Mouse (Mus musculus): ENCODE measurements at regions not wholly inside any gene's neighbourhood (a gene's known extent, or its start where the extent isn't known, plus 50 kb on each side); places are given as distances from the start of the nearest gene placed in this dataset.
"Not testable (repeated sequence)": the region's sequence is repeated elsewhere in the genome, so short reads cannot be mapped to it uniquely, and the experiment has no call there.

GRCm38 (mm10) chr12:117327086-117327485 is 189.2 kb upstream of the Rapgef5 start:
- H3K4me2 ChIP-seq (replicated peaks); ATAC-seq (ENCODE audit: insufficient number of reproducible peaks, low FRiP score, low TSS enrichment, low read depth); H3K27me3 ChIP-seq; H3K36me3 ChIP-seq; H3K9me3 ChIP-seq (replicated peaks); H3K9ac ChIP-seq; H3K4me1 ChIP-seq; H3K4me3 ChIP-seq (replicated peaks); H3K27ac ChIP-seq (replicated peaks): not testable (repeated sequence)
- 56% methylated on average over 5 of the region's 5 CpGs for WGBS

GRCm38 (mm10) chr12:117330418-117330817 is 185.9 kb upstream of the Rapgef5 start:
- Histone ChIP-seq H3K27me3 (no peaks in the 10 kb centered on the region), H3K4me3 (replicated peaks) (no peak overlapping the region), H3K36me3 (no peaks in the 10 kb centered on the region), H3K4me2 (replicated peaks) (no peak overlapping the region), H3K9me3 (replicated peaks) (no peaks in the 10 kb centered on the region), H3K4me1 (no peaks in the 10 kb centered on the region), H3K9ac (no peak overlapping the region), H3K27ac (replicated peaks) (no peak overlapping the region)
- no peak for ATAC-seq (ENCODE audit: insufficient number of reproducible peaks, low FRiP score, low TSS enrichment, low read depth)

- Histone ChIP-seq H3K4me3 (replicated peaks) (no peak overlapping the region), H3K36me3 (no peaks in the 10 kb centered on the region), H3K4me2 (replicated peaks) (no peak overlapping the region), H3K27me3 (no peaks in the 10 kb centered on the region), H3K27ac (replicated peaks) (no peak overlapping the region), H3K9ac (no peak overlapping the region), H3K4me1 (no peaks in the 10 kb centered on the region), H3K9me3 (replicated peaks) (no peaks in the 10 kb centered on the region)
- ATAC-seq (ENCODE audit: insufficient number of reproducible peaks, low FRiP score, low TSS enrichment, low read depth), result no peak
- 52% methylated on average over 4 of the region's 4 CpGs for WGBS
These were observed 179.4 kb upstream of the Rapgef5 start for GRCm38 (mm10) chr12:117336856-117337255.

GRCm38 (mm10) chr12:117342321-117342720 is 174.0 kb upstream of the Rapgef5 start:
- no peaks in the 10 kb centered on the region for H3K9me3 ChIP-seq (replicated peaks)
- H3K4me1 ChIP-seq, result peaks cover 9% of the 10 kb centered on the region; the same call in 1 of the 2 replicates
- H3K36me3 ChIP-seq, result no peaks in the 10 kb centered on the region
- no peak overlapping the region for H3K9ac ChIP-seq
- no peak overlapping the region for H3K4me2 ChIP-seq (replicated peaks)
- no peak overlapping the region for H3K4me3 ChIP-seq (replicated peaks)
- H3K27ac ChIP-seq (replicated peaks), result no peak overlapping the region
- ATAC-seq (ENCODE audit: insufficient number of reproducible peaks, low FRiP score, low TSS enrichment, low read depth), result no peak
- WGBS, result 42% methylated on average over 6 of the region's 6 CpGs
- no peaks in the 10 kb centered on the region for H3K27me3 ChIP-seq

GRCm38 (mm10) chr12:117343121-117343520 is 173.2 kb upstream of the Rapgef5 start:
- no peak overlapping the region for H3K4me2 ChIP-seq (replicated peaks)
- 88% methylated on average over 3 of the region's 3 CpGs for whole genome bisulfite sequencing
- H3K36me3 ChIP-seq, result no peaks in the 10 kb centered on the region
- no peaks in the 10 kb centered on the region for H3K9me3 ChIP-seq (replicated peaks)
- no peak for ATAC-seq (ENCODE audit: insufficient number of reproducible peaks, low FRiP score, low TSS enrichment, low read depth)
- no peak overlapping the region for H3K9ac ChIP-seq
- H3K27ac ChIP-seq (replicated peaks), result no peak overlapping the region
- H3K27me3 ChIP-seq, result no peaks in the 10 kb centered on the region
- H3K4me3 ChIP-seq (replicated peaks), result no peak overlapping the region
- peaks cover 9% of the 10 kb centered on the region; the same call in 1 of the 2 replicates for H3K4me1 ChIP-seq

GRCm38 (mm10) chr12:117343605-117344004 is 172.7 kb upstream of the Rapgef5 start:
- H3K36me3 ChIP-seq; H3K27me3 ChIP-seq; H3K4me2 ChIP-seq (replicated peaks); ATAC-seq (ENCODE audit: insufficient number of reproducible peaks, low FRiP score, low TSS enrichment, low read depth); H3K9ac ChIP-seq; H3K27ac ChIP-seq (replicated peaks); H3K4me1 ChIP-seq; H3K4me3 ChIP-seq (replicated peaks); H3K9me3 ChIP-seq (replicated peaks): not testable (repeated sequence)
- 81% methylated on average over 5 of the region's 5 CpGs for WGBS

GRCm38 (mm10) chr12:117344266-117345087 is 171.8 kb upstream of the Rapgef5 start:
- WGBS, result 47% methylated on average over 10 of the region's 11 CpGs
- ATAC-seq (ENCODE audit: insufficient number of reproducible peaks, low FRiP score, low TSS enrichment, low read depth), result no peak
- H3K27ac ChIP-seq (replicated peaks), result no peak overlapping the region

GRCm38 (mm10) chr12:117345088-117345977 is 170.9 kb upstream of the Rapgef5 start:
- ATAC-seq (ENCODE audit: insufficient number of reproducible peaks, low FRiP score, low TSS enrichment, low read depth), result no peak
- H3K27ac ChIP-seq (replicated peaks), result no peak overlapping the region
- H3K4me3 ChIP-seq (replicated peaks), result no peak overlapping the region
- peak overlapping the region; percentile 28; the same call in 1 of the 2 replicates for H3K4me2 ChIP-seq (replicated peaks)
- no peaks in the 10 kb centered on the region for H3K9me3 ChIP-seq (replicated peaks)
- WGBS, result 24% methylated on average over 20 of the region's 20 CpGs
- no peak overlapping the region for H3K9ac ChIP-seq
- H3K27me3 ChIP-seq, result no peaks in the 10 kb centered on the region
- no peaks in the 10 kb centered on the region for H3K36me3 ChIP-seq
- peaks cover 9% of the 10 kb centered on the region; the same call in 1 of the 2 replicates for H3K4me1 ChIP-seq

More at GRCm38 (mm10) chr12:117344266-117345087, 171.8 kb upstream of the Rapgef5 start:
- Histone ChIP-seq H3K36me3 (no peaks in the 10 kb centered on the region), H3K9ac (no peak overlapping the region), H3K4me2 (replicated peaks) (no peak overlapping the region), H3K9me3 (replicated peaks) (no peaks in the 10 kb centered on the region), H3K4me1 (peaks cover 9% of the 10 kb centered on the region; the same call in 1 of the 2 replicates), H3K27me3 (no peaks in the 10 kb centered on the region), H3K4me3 (replicated peaks) (no peak overlapping the region)

GRCm38 (mm10) chr12:117346091-117346490 is 170.2 kb upstream of the Rapgef5 start:
- Histone ChIP-seq H3K4me1 (peaks cover 9% of the 10 kb centered on the region; the same call in 1 of the 2 replicates), H3K9ac (no peak overlapping the region), H3K4me2 (replicated peaks) (no peak overlapping the region), H3K36me3 (no peaks in the 10 kb centered on the region), H3K9me3 (replicated peaks) (no peaks in the 10 kb centered on the region), H3K27me3 (no peaks in the 10 kb centered on the region), H3K4me3 (replicated peaks) (no peak overlapping the region), H3K27ac (replicated peaks) (no peak overlapping the region)
- 78% methylated on average over 2 of the region's 2 CpGs for WGBS
- no peak for ATAC-seq (ENCODE audit: insufficient number of reproducible peaks, low FRiP score, low TSS enrichment, low read depth)

- H3K27ac ChIP-seq (replicated peaks), result no peak overlapping the region
- no peak overlapping the region for H3K4me3 ChIP-seq (replicated peaks)
- no peak overlapping the region for H3K4me2 ChIP-seq (replicated peaks)
These were observed 169.1 kb upstream of the Rapgef5 start for GRCm38 (mm10) chr12:117347135-117347534.

GRCm38 (mm10) chr12:117348516-117348915 is 167.8 kb upstream of the Rapgef5 start:
- WGBS, result 87% methylated on average over 3 of the region's 3 CpGs
- H3K4me1 ChIP-seq, result peaks cover 9% of the 10 kb centered on the region; the same call in 1 of the 2 replicates
- H3K4me3 ChIP-seq (replicated peaks), result no peak overlapping the region
- H3K36me3 ChIP-seq, result no peaks in the 10 kb centered on the region
- no peak overlapping the region for H3K4me2 ChIP-seq (replicated peaks)
- no peak overlapping the region for H3K9ac ChIP-seq
- H3K27ac ChIP-seq (replicated peaks), result no peak overlapping the region
- H3K27me3 ChIP-seq, result no peaks in the 10 kb centered on the region
- no peak for ATAC-seq (ENCODE audit: insufficient number of reproducible peaks, low FRiP score, low TSS enrichment, low read depth)
- H3K9me3 ChIP-seq (replicated peaks), result no peaks in the 10 kb centered on the region

More at GRCm38 (mm10) chr12:117347135-117347534, 169.1 kb upstream of the Rapgef5 start:
- Histone ChIP-seq H3K9me3 (replicated peaks) (no peaks in the 10 kb centered on the region), H3K36me3 (no peaks in the 10 kb centered on the region), H3K9ac (no peak overlapping the region), H3K27me3 (no peaks in the 10 kb centered on the region), H3K4me1 (peaks cover 9% of the 10 kb centered on the region; the same call in 1 of the 2 replicates)
- 58% methylated on average over 3 of the region's 3 CpGs for WGBS
- ATAC-seq (ENCODE audit: insufficient number of reproducible peaks, low FRiP score, low TSS enrichment, low read depth), result no peak

Data from embryonic facial prominence, embryonic 15.5 days (tissue).